Mouse (Mus musculus) liver, embryonic 14.5 days (tissue): ENCODE measurements at regions not wholly inside any gene's neighbourhood (a gene's known extent, or its start where the extent isn't known, plus 50 kb on each side); places are given as distances from the start of the nearest gene placed in this dataset.

Experiments used
- CTCF ChIP-seq: IDR thresholded peaks from 2 replicates; pipeline ENCODE4 v1.5.1; 2016; ENCODE audit warnings: antibody characterized with exemption, low read depth, control low read depth
- EP300 ChIP-seq: IDR thresholded peaks from 2 replicates; pipeline ENCODE4 v1.6.1; 2016; ENCODE audit warnings: antibody characterized with exemption, low read depth

DNA sequence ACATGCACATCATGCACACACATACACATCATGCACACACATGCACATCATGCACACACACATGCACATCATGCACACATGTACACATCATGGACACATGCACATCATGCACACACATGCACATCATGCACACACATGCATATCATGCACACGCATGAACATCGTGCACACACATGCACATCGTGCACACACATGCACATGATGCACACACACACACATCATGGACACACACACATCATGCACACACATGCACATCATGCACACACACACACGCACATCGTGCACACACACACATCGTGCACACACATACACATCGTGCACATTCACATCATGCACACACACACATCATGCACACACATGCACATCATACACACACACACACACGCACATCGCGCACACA is 104.9 kb upstream of the Gcfc2 start:
- TF ChIP-seq CTCF (no peak), EP300 (no peak)
